Mouse (Mus musculus): ENCODE measurements around the gene Cdh23. TPM values are rescaled to one million over a fixed set of nuclear protein-coding genes. Genes with fewer than 3 reads are reported as not detected.

The Cdh23 gene
- polyA plus RNA-seq, 1 experiment from 2014 or later = 0.35 TPM

- Histone ChIP-seq H3K9me3 (ENCODE audit: low read length) (no peaks in the 10 kb centered on the region), H3K4me1 (ENCODE audit: insufficient read depth, low read depth, low read length) (no peaks in the 10 kb centered on the region), H3K9ac (replicated peaks; ENCODE audit: low read depth) (no peak overlapping the region), H3K4me2 (replicated peaks; ENCODE audit: low read depth, low read length) (no peak overlapping the region), H3K27ac (ENCODE audit: low read length) (no peak overlapping the region), H3K4me3 (ENCODE audit: low read depth, low read length) (no peak overlapping the region), H3K36me3 (ENCODE audit: insufficient read depth, low read length) (no peaks in the 10 kb centered on the region), H3K27me3 (replicated peaks; ENCODE audit: insufficient read depth, low read length) (no peaks in the 10 kb centered on the region)
- ATAC-seq (no peak), DNase-seq (ENCODE audit: low spot score) (no peak)
- TF ChIP-seq EP300 (IDR thresholded peaks at IDR 0.05) (no peak), CTCF (IDR thresholded peaks at IDR 0.05) (no peak)
- 84% methylated on average over 11 of the region's 11 CpGs for WGBS
Observed at GRCm38 (mm10) chr10:60516286-60516685, 180.0 kb downstream of the Cdh23 start.

GRCm38 (mm10) chr10:60498538-60498937 is 197.8 kb downstream of the Cdh23 start:
- TF ChIP-seq CTCF (IDR thresholded peaks at IDR 0.05) (no peak), EP300 (IDR thresholded peaks at IDR 0.05) (no peak)
- WGBS = 13% methylated on average over 4 of the region's 4 CpGs
- H3K4me3 ChIP-seq (ENCODE audit: low read depth, low read length) = no peak overlapping the region
- H3K4me1 ChIP-seq (ENCODE audit: insufficient read depth, low read depth, low read length) = no peaks in the 10 kb centered on the region
- ATAC-seq (no peak), DNase-seq (ENCODE audit: low spot score) (no peak)
- no peaks in the 10 kb centered on the region for H3K9me3 ChIP-seq (ENCODE audit: low read length)
- H3K36me3 ChIP-seq (ENCODE audit: insufficient read depth, low read length) = no peaks in the 10 kb centered on the region
- H3K27me3 ChIP-seq (replicated peaks; ENCODE audit: insufficient read depth, low read length) = no peaks in the 10 kb centered on the region
- no peak overlapping the region for H3K27ac ChIP-seq (ENCODE audit: low read length)
- H3K4me2 ChIP-seq (replicated peaks; ENCODE audit: low read depth, low read length) = no peak overlapping the region
- H3K9ac ChIP-seq (replicated peaks; ENCODE audit: low read depth) = no peak overlapping the region

GRCm38 (mm10) chr10:60495070-60495469 is 201.2 kb downstream of the Cdh23 start:
- Histone ChIP-seq H3K4me3 (ENCODE audit: low read depth, low read length) (no peak overlapping the region), H3K36me3 (ENCODE audit: insufficient read depth, low read length) (no peaks in the 10 kb centered on the region), H3K27ac (ENCODE audit: low read length) (no peak overlapping the region), H3K4me1 (ENCODE audit: insufficient read depth, low read depth, low read length) (no peaks in the 10 kb centered on the region), H3K9me3 (ENCODE audit: low read length) (no peaks in the 10 kb centered on the region), H3K4me2 (replicated peaks; ENCODE audit: low read depth, low read length) (no peak overlapping the region), H3K9ac (replicated peaks; ENCODE audit: low read depth) (no peak overlapping the region), H3K27me3 (replicated peaks; ENCODE audit: insufficient read depth, low read length) (no peaks in the 10 kb centered on the region)
- 19% methylated on average over 6 of the region's 6 CpGs for WGBS
- DNase-seq (ENCODE audit: low spot score) (no peak), ATAC-seq (no peak)
- no peak for TF ChIP-seq CTCF (IDR thresholded peaks at IDR 0.05)
- TF ChIP-seq EP300 (IDR thresholded peaks at IDR 0.05) = no peak

GRCm38 (mm10) chr10:60491538-60491937 is 204.8 kb downstream of the Cdh23 start:
- Histone ChIP-seq H3K4me3 (ENCODE audit: low read depth, low read length) (no peak overlapping the region), H3K27ac (ENCODE audit: low read length) (no peak overlapping the region), H3K36me3 (ENCODE audit: insufficient read depth, low read length) (no peaks in the 10 kb centered on the region), H3K27me3 (replicated peaks; ENCODE audit: insufficient read depth, low read length) (no peaks in the 10 kb centered on the region), H3K9me3 (ENCODE audit: low read length) (no peaks in the 10 kb centered on the region), H3K4me1 (ENCODE audit: insufficient read depth, low read depth, low read length) (no peaks in the 10 kb centered on the region), H3K9ac (replicated peaks; ENCODE audit: low read depth) (no peak overlapping the region), H3K4me2 (replicated peaks; ENCODE audit: low read depth, low read length) (no peak overlapping the region)
- TF ChIP-seq CTCF (IDR thresholded peaks at IDR 0.05) = no peak
- TF ChIP-seq EP300 (IDR thresholded peaks at IDR 0.05) = no peak
- 33% methylated on average over 2 of the region's 2 CpGs for WGBS
- no peak for ATAC-seq
- no peak for DNase-seq (ENCODE audit: low spot score)

GRCm38 (mm10) chr10:60481381-60481780 is 214.9 kb downstream of the Cdh23 start:
- no peaks in the 10 kb centered on the region for H3K36me3 ChIP-seq (ENCODE audit: insufficient read depth, low read length)
- no peak overlapping the region for H3K9ac ChIP-seq (replicated peaks; ENCODE audit: low read depth)
- H3K27me3 ChIP-seq (replicated peaks; ENCODE audit: insufficient read depth, low read length) = no peaks in the 10 kb centered on the region
- DNase-seq (ENCODE audit: low spot score) (no peak), ATAC-seq (no peak)
- TF ChIP-seq CTCF (IDR thresholded peaks at IDR 0.05) (no peak), EP300 (IDR thresholded peaks at IDR 0.05) (no peak)
- H3K9me3 ChIP-seq (ENCODE audit: low read length) = no peaks in the 10 kb centered on the region
- H3K4me1 ChIP-seq (ENCODE audit: insufficient read depth, low read depth, low read length) = no peaks in the 10 kb centered on the region
- no peak overlapping the region for H3K4me2 ChIP-seq (replicated peaks; ENCODE audit: low read depth, low read length)
- no peak overlapping the region for H3K4me3 ChIP-seq (ENCODE audit: low read depth, low read length)
- WGBS = 81% methylated on average over 6 of the region's 6 CpGs
- no peak overlapping the region for H3K27ac ChIP-seq (ENCODE audit: low read length)

- H3K36me3 ChIP-seq (ENCODE audit: insufficient read depth, low read length) = no peaks in the 10 kb centered on the region
- no peak overlapping the region for H3K27ac ChIP-seq (ENCODE audit: low read length)
- DNase-seq (ENCODE audit: low spot score) (no peak), ATAC-seq (no peak)
- H3K4me1 ChIP-seq (ENCODE audit: insufficient read depth, low read depth, low read length) = no peaks in the 10 kb centered on the region
- H3K4me2 ChIP-seq (replicated peaks; ENCODE audit: low read depth, low read length) = no peak overlapping the region
- 49% methylated on average over 5 of the region's 5 CpGs for WGBS
- no peak for TF ChIP-seq EP300 (IDR thresholded peaks at IDR 0.05)
- TF ChIP-seq CTCF (IDR thresholded peaks at IDR 0.05) = no peak
- H3K9me3 ChIP-seq (ENCODE audit: low read length) = no peaks in the 10 kb centered on the region
- no peak overlapping the region for H3K4me3 ChIP-seq (ENCODE audit: low read depth, low read length)
- H3K9ac ChIP-seq (replicated peaks; ENCODE audit: low read depth) = no peak overlapping the region
- no peaks in the 10 kb centered on the region for H3K27me3 ChIP-seq (replicated peaks; ENCODE audit: insufficient read depth, low read length)
Observed at GRCm38 (mm10) chr10:60474549-60474948, 221.7 kb downstream of the Cdh23 start.

- Histone ChIP-seq H3K4me3 (ENCODE audit: low read depth, low read length) (no peak overlapping the region), H3K9ac (replicated peaks; ENCODE audit: low read depth) (no peak overlapping the region), H3K9me3 (ENCODE audit: low read length) (no peaks in the 10 kb centered on the region), H3K4me2 (replicated peaks; ENCODE audit: low read depth, low read length) (no peak overlapping the region), H3K4me1 (ENCODE audit: insufficient read depth, low read depth, low read length) (no peaks in the 10 kb centered on the region), H3K36me3 (ENCODE audit: insufficient read depth, low read length) (no peaks in the 10 kb centered on the region), H3K27ac (ENCODE audit: low read length) (no peak overlapping the region), H3K27me3 (replicated peaks; ENCODE audit: insufficient read depth, low read length) (no peaks in the 10 kb centered on the region)
- DNase-seq (ENCODE audit: low spot score) = no peak
- WGBS = 41% methylated on average over 9 of the region's 9 CpGs
- no peak for ATAC-seq
- no peak for TF ChIP-seq EP300 (IDR thresholded peaks at IDR 0.05)
- TF ChIP-seq CTCF (IDR thresholded peaks at IDR 0.05) = no peak
Observed at GRCm38 (mm10) chr10:60473782-60474322, 222.4 kb downstream of the Cdh23 start.

Measured in lung, postnatal 0 days (tissue).